Mouse (Mus musculus) liver, embryonic 14.5 days (tissue): ENCODE data around the gene Myoz1. TPM values are rescaled to one million over a fixed set of nuclear protein-coding genes. Genes with fewer than 3 reads are reported as not detected.
"Not testable (repeated sequence)": the region's sequence is repeated elsewhere in the genome, so short reads cannot be mapped to it uniquely, and the experiment has no call there.

Source experiments
- ATAC-seq: fragments of 200-750 bp; cut with Nextera tagmentation; 2 replicates; pipeline ENCODE4 v1.8.0; 2017; ENCODE audit warnings: moderate number of reproducible peaks, mild to moderate bottlenecking, moderate library complexity; ENCODE audit not compliant: insufficient read depth
- DNase-seq, 3 experiments: peaks; one replicate each; pipeline ENCODE4 v3.0.0-alpha.2; 2012 to 2013; ENCODE audit warnings: low read depth in 3 of 3, low spot score in 3 of 3
- H3K27ac ChIP-seq: fragments of 300-500 bp; sonication (generic); 2 replicates; pipeline ENCODE4 v1.5.1; 2014; ENCODE audit warnings: moderate library complexity, mild to moderate bottlenecking, control low read depth, inconsistent platforms
- H3K27me3 ChIP-seq: fragments of 300-500 bp; sonication (generic); 2 replicates; pipeline ENCODE4 v1.6.1; 2014; ENCODE audit warnings: mild to moderate bottlenecking, low read length, moderate library complexity; ENCODE audit not compliant: control insufficient read depth, insufficient read depth
- H3K36me3 ChIP-seq: fragments of 300-500 bp; sonication (generic); replicated peaks from 2 replicates; pipeline ENCODE4 v1.6.1; 2014; ENCODE audit warnings: low read depth; ENCODE audit not compliant: control insufficient read depth, insufficient read depth
- H3K4me1 ChIP-seq, 2 experiments: fragments of 200-500 bp in 1 of 2; fragments of 300-500 bp in 1 of 2; sonication (generic) in 1 of 2; replicated peaks; 2 replicates each; pipeline ENCODE4 v1.6.1; 2012 to 2014; ENCODE audit warnings: antibody characterized with exemption in 1 of 2, inconsistent platforms in 1 of 2, low read length in 1 of 2; ENCODE audit not compliant: control insufficient read depth in 2 of 2, insufficient read depth in 2 of 2
- H3K4me2 ChIP-seq: fragments of 300-500 bp; sonication (generic); 2 replicates; pipeline ENCODE4 v1.6.1; 2014; ENCODE audit warnings: low read depth, mild to moderate bottlenecking, control low read depth, moderate library complexity
- H3K4me3 ChIP-seq, 2 experiments: fragments of 200-500 bp in 1 of 2; fragments of 300-500 bp in 1 of 2; sonication (generic) in 1 of 2; 2 replicates each; pipeline ENCODE4 v1.5.1; 2012 to 2014; ENCODE audit warnings: low read depth in 2 of 2, low read length in 2 of 2, mild to moderate bottlenecking in 2 of 2, control low read depth in 1 of 2, inconsistent platforms in 1 of 2, moderate library complexity in 1 of 2; ENCODE audit not compliant: insufficient read depth in 1 of 2
- H3K9ac ChIP-seq: fragments of 300-500 bp; sonication (generic); replicated peaks from 2 replicates; pipeline ENCODE4 v1.6.1; 2014; ENCODE audit warnings: mild to moderate bottlenecking, control low read depth, moderate library complexity
- H3K9me3 ChIP-seq: fragments of 300-500 bp; sonication (generic); 2 replicates; pipeline ENCODE4 v1.6.1; 2016; ENCODE audit warnings: low read length, mixed read lengths; ENCODE audit not compliant: control insufficient read depth
- CTCF ChIP-seq: IDR thresholded peaks from 2 replicates; pipeline ENCODE4 v1.5.1; 2016; ENCODE audit warnings: antibody characterized with exemption, low read depth, control low read depth
- EP300 ChIP-seq: IDR thresholded peaks from 2 replicates; pipeline ENCODE4 v1.6.1; 2016; ENCODE audit warnings: antibody characterized with exemption, low read depth
- WGBS: fragments of 180-500 bp; shearing (Covaris S2); extraction: QIAGEN DNeasy Blood & Tissue Kit; methylation state at CpG from one replicate; pipeline ENCODE4 v1.1.7; 2014; ENCODE audit not compliant: insufficient replicate concordance; 5-methylcytosine and 5-hydroxymethylcytosine counted together
- polyA plus RNA-seq, 2 experiments: library from polyadenylated mRNA; depleted of rRNA in 1 of 2; stranded (reverse) in 1 of 2; unstranded in 1 of 2; fragments of >200 nt; fragmentation: Nextera tagmentation in 1 of 2; extraction: Ambion mirVana in 1 of 2; gene quantifications; 2 replicates each; pipeline versions ENCODE4 v1.2.1 to v1.2.3; 2012 to 2014

Gene Myoz1
- polyA plus RNA-seq (2012; rRNA removed) (0.04 and 0.10 TPM in 2 replicates), polyA plus RNA-seq (2014; fragmentation: Nextera tagmentation; extraction: Ambion mirVana) (0.14 TPM in 1 of 2 replicates, not detected in the other)

DNA sequence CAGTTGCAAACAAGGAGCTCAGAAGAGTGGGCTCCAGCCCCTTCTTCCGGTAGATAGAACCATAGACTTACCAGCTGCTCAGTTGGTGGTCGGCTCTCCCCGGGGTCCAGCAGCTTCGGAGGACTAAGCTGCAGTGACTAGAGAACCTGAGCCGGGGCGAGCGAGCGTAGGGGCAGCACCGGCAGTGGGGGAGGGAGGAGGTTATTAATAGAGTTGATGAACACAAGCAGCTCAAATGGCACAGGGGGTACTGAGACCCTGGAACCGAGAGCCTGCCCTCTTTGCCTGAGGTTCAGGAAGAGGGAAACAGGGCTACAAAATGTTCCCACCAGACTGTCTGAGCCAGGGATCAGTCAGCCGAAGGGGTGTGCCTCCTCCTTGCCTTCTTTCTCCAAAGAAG is at the start of gene Myoz1:
Gene Myoz1 (minus strand): TSS at position 180 of the 400 bp plus-strand sequence.
- Histone ChIP-seq H3K4me3 (no peak within 1 kb of the TSS), H3K27me3 (peaks cover 3% of the 10 kb centered on the region), H3K4me2 (no peak within 1 kb of the TSS), H3K4me1 (0 out of 4 replicates have a peak, but pooled peaks cover 0 to 2% of the 10 kb centered on the region in 2 experiments), H3K36me3 (no peaks in the 10 kb centered on the region), H3K9ac (no peak within 1 kb of the TSS), H3K27ac (no peak within 1 kb of the TSS), H3K9me3 (no peaks in the 10 kb centered on the region)
- TF ChIP-seq EP300: no peak
- no peak for TF ChIP-seq CTCF
- WGBS: 57% methylated on average over 11 of the region's 11 CpGs
- DNase-seq (no peak), ATAC-seq (no peak)

DNA sequence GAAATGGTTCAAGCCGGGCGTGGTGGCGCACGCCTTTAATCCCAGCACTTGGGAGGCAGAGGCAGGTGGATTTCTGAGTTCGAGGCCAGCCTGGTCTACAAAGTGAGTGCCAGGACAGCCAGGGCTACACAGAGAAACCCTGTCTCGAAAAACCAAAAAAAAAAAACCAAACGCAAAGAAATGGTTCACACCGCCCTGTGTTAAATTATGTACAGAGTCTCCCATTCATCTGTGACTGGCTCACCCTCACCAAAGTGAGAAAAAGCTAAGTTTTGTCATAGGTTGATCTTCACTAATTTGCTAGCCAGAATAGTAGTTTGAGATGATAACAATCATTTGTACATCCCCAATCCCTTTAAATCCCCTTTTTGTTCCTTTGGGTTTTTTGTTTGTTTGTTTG is 47.1 kb upstream of the Myoz1 start:
- ATAC-seq, H3K9me3 ChIP-seq, H3K27me3 ChIP-seq, H3K36me3 ChIP-seq, DNase-seq: not testable (repeated sequence)
- H3K27ac ChIP-seq: peak overlapping the region; percentile 86
- H3K4me1 ChIP-seq: peaks cover 20% of the 10 kb centered on the region in 2 experiments
- peak overlapping the region; percentile 78 for H3K9ac ChIP-seq
- H3K4me3 ChIP-seq: peak overlapping the region; percentile 88 to 90
- WGBS: 6% methylated on average over 8 of the region's 8 CpGs
- peak overlapping the region; percentile 81 for H3K4me2 ChIP-seq

DNA sequence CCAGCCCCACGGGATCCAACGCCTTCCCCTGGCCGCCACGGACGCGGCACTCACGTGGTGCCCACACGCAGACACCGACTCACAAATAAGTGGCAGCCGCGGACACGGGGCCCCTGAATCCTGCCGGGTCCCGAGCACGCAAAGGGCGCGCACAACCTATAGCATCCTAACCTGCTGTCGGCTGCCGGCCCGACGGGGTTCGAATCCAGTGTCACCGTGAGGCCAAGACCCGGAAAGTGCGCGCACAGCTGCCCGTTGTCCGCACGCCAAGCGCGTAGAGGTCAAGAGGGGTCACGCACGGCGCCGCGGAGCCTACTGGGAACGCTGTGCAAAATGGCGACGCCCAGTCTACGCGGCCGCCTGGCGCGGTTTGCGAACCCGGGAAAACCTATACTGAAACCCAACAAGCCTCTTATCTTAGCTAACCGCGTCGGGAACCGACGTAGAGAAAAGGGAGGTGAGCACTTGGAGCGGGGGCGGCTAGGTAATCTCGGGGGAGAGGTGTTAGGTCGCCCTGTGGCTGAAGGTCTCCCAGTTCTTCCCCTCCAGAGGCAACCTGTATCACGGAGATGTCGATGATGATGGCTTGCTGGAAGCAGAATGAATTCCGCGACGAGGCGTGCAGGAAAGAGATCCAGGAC is 46.5 kb upstream of the Myoz1 start, which contains the start of gene Chchd1:
Gene Chchd1 (plus strand): TSS at position 266 of the 641 bp plus-strand sequence.
- WGBS: under 1% methylated on average over 61 of the region's 61 CpGs
- ATAC-seq: peak; percentile 79

DNA sequence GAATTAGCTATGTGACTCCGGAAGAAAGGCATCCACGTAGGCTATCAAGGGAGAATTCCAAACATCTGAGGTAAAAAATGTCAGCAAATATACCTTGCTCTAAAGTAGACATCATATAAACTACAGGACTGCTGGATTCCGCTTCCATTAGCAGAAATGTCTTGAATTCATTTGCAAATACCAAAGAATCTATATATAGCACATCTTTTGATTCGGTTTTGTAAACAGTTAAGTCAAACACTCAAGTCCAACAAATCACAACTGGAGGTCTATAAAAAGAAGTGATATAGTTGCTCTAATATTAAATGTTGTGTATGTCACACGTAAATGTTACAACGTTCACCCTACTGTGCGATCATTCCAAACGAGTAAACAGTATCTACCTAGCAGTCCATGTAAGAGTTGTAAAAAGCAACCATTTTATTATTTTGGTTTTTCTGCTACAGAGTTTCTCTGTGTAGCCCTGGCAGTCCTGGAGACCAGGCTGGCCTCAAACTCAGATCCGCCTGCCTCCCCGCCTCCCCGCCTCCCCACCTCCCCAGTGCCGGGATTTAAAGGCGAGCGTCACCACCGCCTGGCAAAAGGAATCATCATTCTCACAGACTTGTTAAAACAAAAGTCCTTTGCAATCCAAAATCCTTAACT is 45.9 kb upstream of the Myoz1 start:
- WGBS: 8% methylated on average over 15 of the region's 15 CpGs
- Histone ChIP-seq H3K9ac (peak overlapping the region; percentile 78), H3K27me3 (no peaks in the 10 kb centered on the region), H3K9me3 (no peaks in the 10 kb centered on the region), H3K4me3 (peak overlapping the region; percentile 88 to 90), H3K4me1 (peaks cover 18 to 21% of the 10 kb centered on the region in 2 experiments), H3K27ac (peak overlapping the region; percentile 86), H3K36me3 (peaks cover 10% of the 10 kb centered on the region), H3K4me2 (peak overlapping the region; percentile 81)
- DNase-seq: no peak
- ATAC-seq: peak; percentile 32
- TF ChIP-seq CTCF: no peak
- no peak for TF ChIP-seq EP300

More for the DNA sequence above, 46.5 kb upstream of the Myoz1 start, which contains the start of gene Chchd1:
- peak within 1 kb of the TSS; percentile 88 to 90 for H3K4me3 ChIP-seq
- H3K9ac ChIP-seq: peak within 1 kb of the TSS; percentile 78
- peak; percentile 71 to 73 (median 72) for DNase-seq
- no peaks in the 10 kb centered on the region for H3K9me3 ChIP-seq
- H3K36me3 ChIP-seq: peaks cover 9% of the 10 kb centered on the region
- TF ChIP-seq CTCF (no peak), EP300 (no peak)
- H3K27ac ChIP-seq: peak within 1 kb of the TSS; percentile 86
- H3K4me2 ChIP-seq: peak within 1 kb of the TSS; percentile 81
- H3K27me3 ChIP-seq: no peaks in the 10 kb centered on the region
- peaks cover 18 to 21% of the 10 kb centered on the region in 2 experiments for H3K4me1 ChIP-seq

DNA sequence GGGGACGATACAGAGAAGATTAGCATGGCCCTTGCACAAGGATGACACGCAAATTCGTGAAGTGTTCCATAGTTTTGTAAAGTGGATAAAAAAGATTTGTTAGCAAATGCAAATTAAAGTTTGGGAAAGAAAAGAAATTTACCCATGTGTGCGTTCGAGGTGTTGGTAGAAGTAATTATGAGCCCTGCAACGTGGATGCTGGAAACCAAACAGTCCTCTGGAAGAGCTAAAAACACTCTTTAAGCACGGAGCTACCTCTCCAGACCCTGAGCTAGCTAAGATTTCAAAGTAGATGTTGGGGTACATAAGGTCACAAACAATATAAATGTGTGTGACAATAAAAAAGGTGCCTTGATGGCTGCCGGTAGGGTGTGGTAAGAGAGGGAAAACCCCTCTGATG is 45.2 kb upstream of the Myoz1 start:
- H3K9ac ChIP-seq: peak overlapping the region; percentile 78; the same call in 1 of the 2 replicates
- peaks cover 21 to 23% of the 10 kb centered on the region in 2 experiments for H3K4me1 ChIP-seq
- H3K9me3 ChIP-seq: no peaks in the 10 kb centered on the region
- H3K36me3 ChIP-seq: peaks cover 10% of the 10 kb centered on the region
- H3K27me3 ChIP-seq: no peaks in the 10 kb centered on the region
- WGBS: 67% methylated on average over 8 of the region's 8 CpGs
- TF ChIP-seq EP300 (no peak), CTCF (no peak)
- DNase-seq: no peak
- no peak overlapping the region for H3K27ac ChIP-seq
- peak overlapping the region; percentile 81 for H3K4me2 ChIP-seq
- H3K4me3 ChIP-seq: peak overlapping the region in 1 of 2 experiments; percentile 88; a peak in 3 of 4 replicates
- no peak for ATAC-seq
